Mouse (Mus musculus) MEL (cell line): ENCODE data around the gene Fkbp2.

Source experiments
- CTCF ChIP-seq, 3 experiments: IDR thresholded peaks in 2 of 3; conservative IDR thresholded peaks in 1 of 3; 2 replicates each; pipeline ENCODE4 v1.5.1; 2011 to 2012; ENCODE audit warnings: low read length in 3 of 3, low read depth in 2 of 3, mild to moderate bottlenecking in 2 of 3, improper control_type of control experiment in 1 of 3, inconsistent platforms in 1 of 3, mixed read lengths in 1 of 3, moderate library complexity in 1 of 3; ENCODE audit not compliant: control insufficient read depth in 1 of 3, insufficient read depth in 1 of 3, poor library complexity in 1 of 3, severe bottlenecking in 1 of 3
- EP300 ChIP-seq, 2 experiments: IDR thresholded peaks; 2 replicates each; pipeline ENCODE4 v1.6.1; 2011; ENCODE audit warnings: improper control_type of control experiment in 2 of 2, low read length in 2 of 2, low read depth in 1 of 2, mild to moderate bottlenecking in 1 of 2
- MAZ ChIP-seq: IDR thresholded peaks from 2 replicates; pipeline ENCODE4 v1.6.1; 2012; ENCODE audit warnings: low read depth, mild to moderate bottlenecking, inconsistent platforms, low read length, improper control_type of control experiment
- MEF2A ChIP-seq: IDR thresholded peaks from 2 replicates; pipeline ENCODE4 v1.6.1; 2014; ENCODE audit warnings: low read depth, mild to moderate bottlenecking, inconsistent platforms, low read length, improper control_type of control experiment; ENCODE audit not compliant: poor library complexity, insufficient replicate concordance, severe bottlenecking; ENCODE audit errors: extremely low read depth
- MYB ChIP-seq: IDR thresholded peaks from 2 replicates; pipeline ENCODE4 v1.6.1; 2011; ENCODE audit warnings: mild to moderate bottlenecking, low read depth, low read length, improper control_type of control experiment
- NRF1 ChIP-seq: IDR thresholded peaks from 2 replicates; pipeline ENCODE4 v1.6.1; 2014; ENCODE audit warnings: low read depth, mild to moderate bottlenecking, inconsistent platforms, low read length, improper control_type of control experiment, moderate library complexity; ENCODE audit not compliant: poor library complexity, insufficient read depth, severe bottlenecking
- POLR2A ChIP-seq, 2 experiments: IDR thresholded peaks; 2 replicates each; pipeline ENCODE4 v1.6.1; 2011 to 2012; ENCODE audit warnings: low read length in 2 of 2, mild to moderate bottlenecking in 2 of 2, control low read depth in 1 of 2, improper control_type of control experiment in 1 of 2, low read depth in 1 of 2, moderate library complexity in 1 of 2; ENCODE audit not compliant: control insufficient read depth in 1 of 2, insufficient read depth in 1 of 2, poor library complexity in 1 of 2
- ZKSCAN1 ChIP-seq: IDR thresholded peaks from 2 replicates; pipeline ENCODE4 v1.6.1; 2012; ENCODE audit warnings: low read depth, mild to moderate bottlenecking, inconsistent platforms, low read length, improper control_type of control experiment, moderate library complexity

- TF ChIP-seq MYB (no peak), MEF2A (no peak), CTCF (IDR thresholded peaks at IDR 0.05 in 2 of 3, conservative IDR thresholded peaks at IDR 0.05 in 1 of 3; ENCODE audit: control insufficient read depth in 1 of 3, insufficient read depth in 1 of 3, low read depth in 2 of 3, low read length in 3 of 3, poor library complexity in 1 of 3, severe bottlenecking in 1 of 3) (no peak), ZKSCAN1 (no peak), NRF1 (no peak), EP300 (IDR thresholded peaks at IDR 0.05; ENCODE audit: low read depth in 1 of 2, low read length in 2 of 2) (no peak), MAZ (no peak), POLR2A (IDR thresholded peaks at IDR 0.05; ENCODE audit: control insufficient read depth in 1 of 2, insufficient read depth in 1 of 2, low read depth in 1 of 2, low read length in 2 of 2, poor library complexity in 1 of 2) (no peak)
Observed at GRCm38 (mm10) chr19:7012426-7012825, 32.1 kb upstream of the Fkbp2 start.
